Comparison of ENCODE assay signal across 9 mouse cellular contexts in genomic region chr7:44701921-44702320, GRCm38 (mm10). TPM values are rescaled to one million over a fixed set of nuclear protein-coding genes. Genes with fewer than 3 reads are reported as not detected.
A peak's percentile ranks its signal among the peaks of the same experiment; 100 is the strongest.
DNase-seq lines count a peak whose midpoint lies in the region; ATAC-seq and TF ChIP-seq lines count a peak whose summit lies in the region.
"Had no signal": no experiment of that assay in that cellular context is flagged by ENCODE, and none has a peak within 500 bp of the region (broad histone marks: within the 10 kb centered on the region; RNA-seq: fewer than 3 reads in every experiment).

No protein-coding gene starts in this region.

- no peaks in the 10 kb centered on the region for H3K9me3 ChIP-seq in embryonic facial prominence, embryonic 11.5 days (replicated peaks; ENCODE audit: control insufficient read depth, low read length)
- H3K9me3 ChIP-seq in intestine, postnatal 0 days (ENCODE audit: control insufficient read depth) = no peaks in the 10 kb centered on the region

- H3K27ac ChIP-seq in embryonic facial prominence, embryonic 11.5 days (replicated peaks; ENCODE audit: low read depth, low read length) = no peak overlapping the region
- no peak overlapping the region for H3K27ac ChIP-seq in intestine, postnatal 0 days (ENCODE audit: low read depth, low read length)

- H3K27me3 ChIP-seq in embryonic facial prominence, embryonic 11.5 days (ENCODE audit: control insufficient read depth, insufficient read depth, low read length) = no peaks in the 10 kb centered on the region
- H3K27me3 ChIP-seq in intestine, postnatal 0 days (replicated peaks; ENCODE audit: control insufficient read depth, insufficient read depth, low read length) = no peaks in the 10 kb centered on the region

- no peaks in the 10 kb centered on the region for H3K36me3 ChIP-seq in embryonic facial prominence, embryonic 11.5 days (replicated peaks; ENCODE audit: control insufficient read depth, insufficient read depth, low read depth, low read length)
- no peaks in the 10 kb centered on the region for H3K36me3 ChIP-seq in intestine, postnatal 0 days (ENCODE audit: control insufficient read depth, insufficient read depth)

- peak; percentile 65 for DNase-seq in layer of hippocampus, adult 11-12 months (ENCODE audit: low spot score)
- no peak for DNase-seq in layer of hippocampus, postnatal 25 days (ENCODE audit: extremely low spot score in 1 of 2, low spot score in 1 of 2)
- DNase-seq in Muller cell, postnatal 12 days (ENCODE audit: inconsistent ontology term) = peak; percentile 51
- peak; percentile 64 for DNase-seq in embryonic facial prominence, embryonic 11.5 days (ENCODE audit: low spot score)
- DNase-seq in lung, postnatal 14 days = peak; percentile 40
- DNase-seq in skeletal muscle tissue, adult 2 months (ENCODE audit: low read depth, low spot score) = peak; percentile 18
- DNase-seq in thymus, postnatal 36 days = no peak

- 4% methylated on average over 6 of the region's 6 CpGs for WGBS in embryonic facial prominence, embryonic 11.5 days
- 9% methylated on average over 6 of the region's 6 CpGs for WGBS in intestine, postnatal 0 days

- peak; percentile 67 for ATAC-seq in embryonic facial prominence, embryonic 11.5 days (replicated peaks; ENCODE audit: insufficient number of reproducible peaks, low FRiP score, low TSS enrichment, low read depth)
- peak; percentile 55 for ATAC-seq in intestine, postnatal 0 days

- TF ChIP-seq CTCF in intestine, postnatal 0 days (IDR thresholded peaks at IDR 0.05; ENCODE audit: low read depth) = peak; percentile 82

- no peaks in the 10 kb centered on the region for H3K4me1 ChIP-seq in embryonic facial prominence, embryonic 11.5 days (ENCODE audit: control insufficient read depth, insufficient read depth, low read length)
- no peaks in the 10 kb centered on the region for H3K4me1 ChIP-seq in intestine, postnatal 0 days (replicated peaks; ENCODE audit: control insufficient read depth, insufficient read depth, low read length)

- H3K9ac ChIP-seq in embryonic facial prominence, embryonic 11.5 days (replicated peaks; ENCODE audit: low read length) = no peak overlapping the region
- no peak overlapping the region for H3K9ac ChIP-seq in intestine, postnatal 0 days (ENCODE audit: low read depth, low read length)

- H3K4me2 ChIP-seq in embryonic facial prominence, embryonic 11.5 days (ENCODE audit: low read depth, low read length) = no peak overlapping the region
- H3K4me2 ChIP-seq in intestine, postnatal 0 days (replicated peaks; ENCODE audit: low read depth) = no peak overlapping the region

- H3K4me3 ChIP-seq in embryonic facial prominence, embryonic 11.5 days (ENCODE audit: low read depth, low read length) = no peak overlapping the region
- no peak overlapping the region for H3K4me3 ChIP-seq in intestine, postnatal 0 days (ENCODE audit: low read depth, low read length)

RNA-seq across cellular contexts. Expression of gene Izumo2, which starts 6.6 kb away (rescaled TPM):
- not detected for total RNA-seq in layer of hippocampus, postnatal 25 days (2021)
- polyA plus RNA-seq in embryonic facial prominence, embryonic 11.5 days (2014; fragmentation: Nextera tagmentation; extraction: Ambion mirVana) = not detected in 2 replicates
- polyA plus RNA-seq in intestine, postnatal 0 days (2015; fragmentation: Nextera tagmentation; extraction: Ambion mirVana) = not detected in 2 replicates
- polyA plus RNA-seq: lung, embryonic 16.5 days had no signal

RNA-seq across cellular contexts. Expression of gene Myh14, which starts 31.3 kb away (rescaled TPM):
- total RNA-seq in layer of hippocampus, postnatal 25 days (2021) = 10 to 100 TPM; 25.0 to 31.0 TPM
- polyA plus RNA-seq in embryonic facial prominence, embryonic 11.5 days (2014; fragmentation: Nextera tagmentation; extraction: Ambion mirVana) = 2.1 and 4.5 TPM in 2 replicates
- 114 and 141 TPM in 2 replicates for polyA plus RNA-seq in intestine, postnatal 0 days (2015; fragmentation: Nextera tagmentation; extraction: Ambion mirVana)

RNA-seq across cellular contexts. Expression of gene Vrk3, which starts 46.3 kb away (rescaled TPM):
- 10 to 100 TPM; 33.8 to 35.0 TPM for total RNA-seq in layer of hippocampus, postnatal 25 days (2021)
- polyA plus RNA-seq in embryonic facial prominence, embryonic 11.5 days (2014; fragmentation: Nextera tagmentation; extraction: Ambion mirVana) = 32.3 and 38.0 TPM in 2 replicates
- 35.1 and 37.0 TPM in 2 replicates for polyA plus RNA-seq in intestine, postnatal 0 days (2015; fragmentation: Nextera tagmentation; extraction: Ambion mirVana)

RNA-seq across cellular contexts. Expression of gene Zfp473, which starts 48.9 kb away (rescaled TPM):
- total RNA-seq in layer of hippocampus, postnatal 25 days (2021) = under 1 TPM; 0.31 to 0.37 TPM
- polyA plus RNA-seq in embryonic facial prominence, embryonic 11.5 days (2014; fragmentation: Nextera tagmentation; extraction: Ambion mirVana) = 3.3 and 3.6 TPM in 2 replicates
- 0.24 and 0.26 TPM in 2 replicates for polyA plus RNA-seq in intestine, postnatal 0 days (2015; fragmentation: Nextera tagmentation; extraction: Ambion mirVana)

Comparison
In these comparisons a context has a peak if more than half of its experiments do, and no peak if none do; other contexts are left out.
1. DNase-seq: peak in layer of hippocampus, adult 11-12 months (single experiment), Muller cell, postnatal 12 days (single experiment), embryonic facial prominence, embryonic 11.5 days (single experiment), lung, postnatal 14 days (single experiment) and skeletal muscle tissue, adult 2 months (single experiment); none in layer of hippocampus, postnatal 25 days (0 of 2) and thymus, postnatal 36 days (0 of 2).
2. RNA of gene Myh14, which starts 31.3 kb away (polyA plus RNA-seq): 114 to 141 TPM in intestine, postnatal 0 days; 2.1 to 4.5 TPM in embryonic facial prominence, embryonic 11.5 days; every median in the first group is over 10 times any median in the second.